In genomic region chr17:12221926-12222325, GRCm38 (mm10) we compare ENCODE assay signal across 14 mouse cellular contexts.
DNase-seq lines count a peak whose midpoint lies in the region; ATAC-seq and TF ChIP-seq lines count a peak whose summit lies in the region.
"Had no signal": no experiment of that assay in that cellular context is flagged by ENCODE, and none has a peak within 500 bp of the region (broad histone marks: within the 10 kb centered on the region; RNA-seq: fewer than 3 reads in every experiment).

No protein-coding gene starts in this region.

- no peaks in the 10 kb centered on the region for H3K9me3 ChIP-seq in forebrain, embryonic 14.5 days (replicated peaks; ENCODE audit: control insufficient read depth, low read length)
- no peaks in the 10 kb centered on the region for H3K9me3 ChIP-seq in forebrain, embryonic 11.5 days (ENCODE audit: control insufficient read depth, low read length)
- H3K9me3 ChIP-seq in forebrain, postnatal 0 days (ENCODE audit: low read length), result no peaks in the 10 kb centered on the region
- H3K9me3 ChIP-seq: embryonic facial prominence, embryonic 12.5 days; midbrain, embryonic 12.5 days; neural tube, embryonic 13.5 days; stomach, embryonic 15.5 days had no signal

- no peak overlapping the region for H3K27ac ChIP-seq in forebrain, embryonic 14.5 days (ENCODE audit: low read depth, low read length)
- no peak overlapping the region for H3K27ac ChIP-seq in forebrain, embryonic 11.5 days (ENCODE audit: low read depth, low read length)
- H3K27ac ChIP-seq in forebrain, postnatal 0 days (ENCODE audit: low read depth, low read length), result no peak overlapping the region; the same call in 1 of the 2 replicates
- H3K27ac ChIP-seq: embryonic facial prominence, embryonic 12.5 days; midbrain, embryonic 12.5 days; neural tube, embryonic 13.5 days; stomach, embryonic 15.5 days had no signal

- peak; percentile 51; the same call in 1 of the 2 replicates for ATAC-seq in forebrain, embryonic 14.5 days
- ATAC-seq in forebrain, embryonic 11.5 days (replicated peaks; ENCODE audit: low FRiP score), result no peak
- peak; percentile 66 for ATAC-seq in forebrain, postnatal 0 days
- ATAC-seq: activated CD4-positive, CD25-positive, alpha-beta regulatory T cell, adult 4 months had no signal

- H3K4me1 ChIP-seq in forebrain, embryonic 14.5 days (ENCODE audit: control insufficient read depth, insufficient read depth, low read length), result no peaks in the 10 kb centered on the region
- H3K4me1 ChIP-seq in forebrain, embryonic 11.5 days (replicated peaks; ENCODE audit: control insufficient read depth, insufficient read depth, low read length), result no peaks in the 10 kb centered on the region
- no peaks in the 10 kb centered on the region for H3K4me1 ChIP-seq in forebrain, postnatal 0 days (ENCODE audit: insufficient read depth)
- H3K4me1 ChIP-seq: neural tube, embryonic 13.5 days; stomach, embryonic 15.5 days had no signal

- H3K4me3 ChIP-seq in forebrain, embryonic 14.5 days (ENCODE audit: low read depth, low read length), result no peak overlapping the region
- no peak overlapping the region for H3K4me3 ChIP-seq in forebrain, embryonic 11.5 days (ENCODE audit: low read depth, low read length)
- H3K4me3 ChIP-seq in forebrain, postnatal 0 days (ENCODE audit: low read depth, low read length), result no peak overlapping the region
- H3K4me3 ChIP-seq: embryonic facial prominence, embryonic 12.5 days; midbrain, embryonic 12.5 days; neural tube, embryonic 13.5 days; stomach, embryonic 15.5 days had no signal

- 0 out of 2 replicates have a peak, but pooled peaks have one; percentile 6 for TF ChIP-seq CTCF in forebrain, postnatal 0 days (IDR thresholded peaks at IDR 0.05; ENCODE audit: low read depth)

- no peaks in the 10 kb centered on the region for H3K27me3 ChIP-seq in forebrain, embryonic 14.5 days (replicated peaks; ENCODE audit: control insufficient read depth, insufficient read depth, low read length)
- H3K27me3 ChIP-seq in forebrain, embryonic 11.5 days (ENCODE audit: control insufficient read depth, insufficient read depth, low read length), result no peaks in the 10 kb centered on the region
- H3K27me3 ChIP-seq in forebrain, postnatal 0 days (ENCODE audit: insufficient read depth, low read length), result no peaks in the 10 kb centered on the region
- H3K27me3 ChIP-seq: embryonic facial prominence, embryonic 12.5 days; midbrain, embryonic 12.5 days; neural tube, embryonic 13.5 days; stomach, embryonic 15.5 days had no signal

- peak; percentile 60 for DNase-seq in forebrain, embryonic 14.5 days (ENCODE audit: low spot score)
- no peak for DNase-seq in forebrain, embryonic 11.5 days (ENCODE audit: low spot score)
- DNase-seq in retina, postnatal 1 day, result peak; percentile 17
- no peak for DNase-seq in retina, embryonic 14.5 days (ENCODE audit: low spot score)
- DNase-seq in forebrain, postnatal 0 days, result peak; percentile 57
- no peak for DNase-seq in MN1 (ENCODE audit: low spot score)
- no peak for DNase-seq in layer of hippocampus, postnatal 25 days (ENCODE audit: extremely low spot score in 1 of 2, low spot score in 1 of 2)
- DNase-seq: heart, adult 18-20 months; heart, postnatal 14 days had no signal

- WGBS in forebrain, embryonic 14.5 days, result 50% methylated on average over 6 of the region's 6 CpGs
- WGBS in forebrain, embryonic 11.5 days, result 79% methylated on average over 6 of the region's 6 CpGs
- WGBS in forebrain, postnatal 0 days, result 47% methylated on average over 6 of the region's 6 CpGs

- no peak overlapping the region for H3K9ac ChIP-seq in forebrain, embryonic 14.5 days (ENCODE audit: low read length)
- no peak overlapping the region for H3K9ac ChIP-seq in forebrain, embryonic 11.5 days (ENCODE audit: low read length)
- no peak overlapping the region for H3K9ac ChIP-seq in forebrain, postnatal 0 days
- H3K9ac ChIP-seq: embryonic facial prominence, embryonic 12.5 days; midbrain, embryonic 12.5 days; neural tube, embryonic 13.5 days; stomach, embryonic 15.5 days had no signal

- H3K36me3 ChIP-seq in forebrain, embryonic 14.5 days (ENCODE audit: control insufficient read depth, insufficient read depth, low read length), result peaks cover 66% of the 10 kb centered on the region
- no peaks in the 10 kb centered on the region; the same call in none of the 2 replicates for H3K36me3 ChIP-seq in forebrain, embryonic 11.5 days (ENCODE audit: control insufficient read depth, insufficient read depth, low read length)
- peaks cover 46% of the 10 kb centered on the region for H3K36me3 ChIP-seq in forebrain, postnatal 0 days (ENCODE audit: insufficient read depth)

- no peak overlapping the region for H3K4me2 ChIP-seq in forebrain, embryonic 14.5 days (ENCODE audit: low read length)
- no peak overlapping the region for H3K4me2 ChIP-seq in forebrain, embryonic 11.5 days (ENCODE audit: low read depth, low read length, severe bottlenecking)
- H3K4me2 ChIP-seq in forebrain, postnatal 0 days (ENCODE audit: low read depth), result no peak overlapping the region
- H3K4me2 ChIP-seq: embryonic facial prominence, embryonic 12.5 days; midbrain, embryonic 12.5 days; neural tube, embryonic 13.5 days; stomach, embryonic 15.5 days had no signal

Comparison
In these comparisons a context has a peak if more than half of its experiments do, and no peak if none do; other contexts are left out.
1. DNase-seq: peak in forebrain, embryonic 14.5 days (single experiment), retina, postnatal 1 day (single experiment) and forebrain, postnatal 0 days (single experiment); none in forebrain, embryonic 11.5 days (single experiment), retina, embryonic 14.5 days (single experiment), MN1 (single experiment) and layer of hippocampus, postnatal 25 days (0 of 2).